Mouse (Mus musculus): Measurements from ENCODE around the gene Prdx5. TPM values are rescaled to one million over a fixed set of nuclear protein-coding genes. Genes with fewer than 3 reads are reported as not detected.

Prdx5 gene
- 217 and 232 TPM in 2 replicates for polyA plus RNA-seq (2015; fragmentation: Nextera tagmentation; extraction: Ambion mirVana)

- Histone ChIP-seq H3K27ac (replicated peaks) (peak within 1 kb of the TSS; percentile 98), H3K36me3 (peaks cover 64% of the 10 kb centered on the region), H3K4me3 (peak within 1 kb of the TSS; percentile 62), H3K4me2 (peak within 1 kb of the TSS; percentile 72), H3K27me3 (replicated peaks) (no peaks in the 10 kb centered on the region), H3K4me1 (peaks cover 27% of the 10 kb centered on the region), H3K9me3 (no peaks in the 10 kb centered on the region), H3K9ac (peak within 1 kb of the TSS; percentile 82)
- ATAC-seq (ENCODE audit: extremely low read depth, insufficient number of reproducible peaks, low FRiP score, low TSS enrichment), result peak; percentile 80
- WGBS, result under 1% methylated on average over 65 of the region's 65 CpGs
Observed at GRCm38 (mm10) chr19:6909507-6910289, at the start of gene Prdx5, which contains the start of gene Trmt112. TSS of gene Prdx5 (minus strand) at chr19:6910106. TSS of gene Trmt112 (plus strand) at chr19:6909698.

- H3K4me1 ChIP-seq, result peaks cover 37% of the 10 kb centered on the region
- H3K9ac ChIP-seq, result peak overlapping the region; percentile 17; the same call in 1 of the 2 replicates
- 71% methylated on average over 10 of the region's 10 CpGs for WGBS
- H3K27ac ChIP-seq (replicated peaks), result no peak overlapping the region
- H3K4me3 ChIP-seq, result no peak overlapping the region
- peaks cover 76% of the 10 kb centered on the region for H3K36me3 ChIP-seq
- no peak overlapping the region for H3K4me2 ChIP-seq
- ATAC-seq (ENCODE audit: extremely low read depth, insufficient number of reproducible peaks, low FRiP score, low TSS enrichment), result no peak
- no peaks in the 10 kb centered on the region for H3K27me3 ChIP-seq (replicated peaks)
- no peaks in the 10 kb centered on the region for H3K9me3 ChIP-seq
Observed at GRCm38 (mm10) chr19:6956461-6956860, 46.6 kb upstream of the Prdx5 start.

- H3K4me3 ChIP-seq, result no peak overlapping the region
- H3K27me3 ChIP-seq (replicated peaks), result no peaks in the 10 kb centered on the region
- H3K27ac ChIP-seq (replicated peaks), result peak overlapping the region; percentile 24; the same call in 1 of the 2 replicates
- H3K9me3 ChIP-seq, result no peaks in the 10 kb centered on the region
- 44% methylated on average over 7 of the region's 7 CpGs for whole genome bisulfite sequencing
- ATAC-seq (ENCODE audit: extremely low read depth, insufficient number of reproducible peaks, low FRiP score, low TSS enrichment), result no peak
- peaks cover 37% of the 10 kb centered on the region for H3K4me1 ChIP-seq
- peak overlapping the region; percentile 17 for H3K9ac ChIP-seq
- peaks cover 67% of the 10 kb centered on the region for H3K36me3 ChIP-seq
- peak overlapping the region; percentile 11; the same call in 1 of the 2 replicates for H3K4me2 ChIP-seq
Observed at GRCm38 (mm10) chr19:6955424-6955823, 45.5 kb upstream of the Prdx5 start.

- no peak for ATAC-seq (ENCODE audit: extremely low read depth, insufficient number of reproducible peaks, low FRiP score, low TSS enrichment)
- Histone ChIP-seq H3K36me3 (peaks cover 53% of the 10 kb centered on the region), H3K4me2 (no peak overlapping the region), H3K27ac (replicated peaks) (no peak overlapping the region), H3K27me3 (replicated peaks) (no peaks in the 10 kb centered on the region), H3K4me3 (no peak overlapping the region), H3K4me1 (peaks cover 46% of the 10 kb centered on the region), H3K9ac (peak overlapping the region; percentile 17; the same call in 1 of the 2 replicates), H3K9me3 (no peaks in the 10 kb centered on the region)
- 54% methylated on average over 9 of the region's 9 CpGs for WGBS
Observed at GRCm38 (mm10) chr19:6954046-6954445, 44.1 kb upstream of the Prdx5 start.

GRCm38 (mm10) chr19:6952712-6953037 lies 42.8 kb upstream of the Prdx5 start:
- 4% methylated on average over 3 of the region's 3 CpGs for WGBS
- peaks cover 43% of the 10 kb centered on the region for H3K36me3 ChIP-seq
- H3K4me1 ChIP-seq, result peaks cover 46% of the 10 kb centered on the region

GRCm38 (mm10) chr19:6951994-6952711 lies 42.2 kb upstream of the Prdx5 start:
- H3K9me3 ChIP-seq, result no peaks in the 10 kb centered on the region
- H3K4me3 ChIP-seq, result peak overlapping the region; percentile 63
- peak overlapping the region; percentile 91 for H3K4me2 ChIP-seq
- no peaks in the 10 kb centered on the region for H3K27me3 ChIP-seq (replicated peaks)
- H3K27ac ChIP-seq (replicated peaks), result peak overlapping the region; percentile 97
- peak; percentile 35; the same call in 1 of the 2 replicates for ATAC-seq (ENCODE audit: extremely low read depth, insufficient number of reproducible peaks, low FRiP score, low TSS enrichment)
- peaks cover 39% of the 10 kb centered on the region for H3K36me3 ChIP-seq
- H3K4me1 ChIP-seq, result peaks cover 46% of the 10 kb centered on the region
- H3K9ac ChIP-seq, result peak overlapping the region; percentile 86
- WGBS, result 1% methylated on average over 31 of the region's 31 CpGs

More at GRCm38 (mm10) chr19:6952712-6953037, 42.8 kb upstream of the Prdx5 start:
- peak overlapping the region; percentile 91 for H3K4me2 ChIP-seq
- no peak for ATAC-seq (ENCODE audit: extremely low read depth, insufficient number of reproducible peaks, low FRiP score, low TSS enrichment)
- peak overlapping the region; percentile 63 for H3K4me3 ChIP-seq
- no peaks in the 10 kb centered on the region for H3K9me3 ChIP-seq
- peak overlapping the region; percentile 97 for H3K27ac ChIP-seq (replicated peaks)
- peak overlapping the region; percentile 86 for H3K9ac ChIP-seq
- no peaks in the 10 kb centered on the region for H3K27me3 ChIP-seq (replicated peaks)

GRCm38 (mm10) chr19:6951381-6951968 lies 41.6 kb upstream of the Prdx5 start:
- H3K9ac ChIP-seq, result peak overlapping the region; percentile 86
- peak overlapping the region; percentile 91 for H3K4me2 ChIP-seq
- no peaks in the 10 kb centered on the region for H3K27me3 ChIP-seq (replicated peaks)
- WGBS, result 0% methylated on average over 35 of the region's 35 CpGs
- H3K4me1 ChIP-seq, result peaks cover 46% of the 10 kb centered on the region
- peak overlapping the region; percentile 97 for H3K27ac ChIP-seq (replicated peaks)
- H3K4me3 ChIP-seq, result peak overlapping the region; percentile 63
- peak; percentile 52 for ATAC-seq (ENCODE audit: extremely low read depth, insufficient number of reproducible peaks, low FRiP score, low TSS enrichment)
- H3K36me3 ChIP-seq, result peaks cover 38% of the 10 kb centered on the region
- no peaks in the 10 kb centered on the region for H3K9me3 ChIP-seq

GRCm38 (mm10) chr19:6950613-6951153 lies 40.8 kb upstream of the Prdx5 start:
- Histone ChIP-seq H3K36me3 (peaks cover 37% of the 10 kb centered on the region), H3K9me3 (no peaks in the 10 kb centered on the region), H3K4me1 (peaks cover 41% of the 10 kb centered on the region), H3K4me2 (peak overlapping the region; percentile 91), H3K27me3 (replicated peaks) (no peaks in the 10 kb centered on the region), H3K27ac (replicated peaks) (peak overlapping the region; percentile 97), H3K4me3 (peak overlapping the region; percentile 63), H3K9ac (peak overlapping the region; percentile 86)
- ATAC-seq (ENCODE audit: extremely low read depth, insufficient number of reproducible peaks, low FRiP score, low TSS enrichment), result no peak
- 1% methylated on average over 28 of the region's 28 CpGs for WGBS

GRCm38 (mm10) chr19:6949951-6950350 lies 40.0 kb upstream of the Prdx5 start:
- no peaks in the 10 kb centered on the region for H3K27me3 ChIP-seq (replicated peaks)
- peak overlapping the region; percentile 86 for H3K9ac ChIP-seq
- H3K9me3 ChIP-seq, result no peaks in the 10 kb centered on the region
- H3K4me1 ChIP-seq, result peaks cover 34% of the 10 kb centered on the region
- peak overlapping the region; percentile 97 for H3K27ac ChIP-seq (replicated peaks)
- peak overlapping the region; percentile 91 for H3K4me2 ChIP-seq
- H3K36me3 ChIP-seq, result peaks cover 37% of the 10 kb centered on the region
- 60% methylated on average over 5 of the region's 5 CpGs for WGBS
- H3K4me3 ChIP-seq, result peak overlapping the region; percentile 63
- ATAC-seq (ENCODE audit: extremely low read depth, insufficient number of reproducible peaks, low FRiP score, low TSS enrichment), result no peak

GRCm38 (mm10) chr19:6949532-6949931 lies 39.6 kb upstream of the Prdx5 start:
- WGBS, result 88% methylated on average over 5 of the region's 5 CpGs
- Histone ChIP-seq H3K9me3 (no peaks in the 10 kb centered on the region), H3K4me3 (no peak overlapping the region), H3K27me3 (replicated peaks) (no peaks in the 10 kb centered on the region), H3K27ac (replicated peaks) (no peak overlapping the region), H3K4me1 (peaks cover 30% of the 10 kb centered on the region), H3K36me3 (peaks cover 37% of the 10 kb centered on the region), H3K9ac (peak overlapping the region; percentile 86), H3K4me2 (no peak overlapping the region)
- no peak for ATAC-seq (ENCODE audit: extremely low read depth, insufficient number of reproducible peaks, low FRiP score, low TSS enrichment)

GRCm38 (mm10) chr19:6948186-6948585 lies 38.3 kb upstream of the Prdx5 start:
- Histone ChIP-seq H3K4me2 (no peak overlapping the region), H3K36me3 (peaks cover 30% of the 10 kb centered on the region), H3K27me3 (replicated peaks) (no peaks in the 10 kb centered on the region), H3K4me1 (peaks cover 25% of the 10 kb centered on the region), H3K9ac (no peak overlapping the region), H3K4me3 (no peak overlapping the region), H3K27ac (replicated peaks) (no peak overlapping the region), H3K9me3 (no peaks in the 10 kb centered on the region)
- WGBS, result 78% methylated on average over 4 of the region's 4 CpGs
- no peak for ATAC-seq (ENCODE audit: extremely low read depth, insufficient number of reproducible peaks, low FRiP score, low TSS enrichment)
